Mouse (Mus musculus): ENCODE results near the gene Cd28.

GRCm38 (mm10) chr1:60801210-60801671, 84.6 kb downstream of the Cd28 start:
- TF ChIP-seq CTCF (IDR thresholded peaks at IDR 0.05; ENCODE audit: control insufficient read depth, insufficient read depth, insufficient replicate concordance, low read depth, low read length) (no peak), POLR2A (IDR thresholded peaks at IDR 0.05; ENCODE audit: control insufficient read depth, low read depth, low read length) (no peak)

All from testis, adult 2 months (tissue).